ENCODE assay signal across 25 mouse cellular contexts in genomic region chr5:105477527-105477926, GRCm38 (mm10). TPM values are rescaled to one million over a fixed set of nuclear protein-coding genes. Genes with fewer than 3 reads are reported as not detected.
A peak's percentile ranks its signal among the peaks of the same experiment; 100 is the strongest.
DNase-seq lines count a peak whose midpoint lies in the region; ATAC-seq and TF ChIP-seq lines count a peak whose summit lies in the region.
"Had no signal": no experiment of that assay in that cellular context is flagged by ENCODE, and none has a peak within 500 bp of the region (broad histone marks: within the 10 kb centered on the region; RNA-seq: fewer than 3 reads in every experiment).

No protein-coding gene starts in this region.

- TF ChIP-seq CTCF in gastrocnemius, adult 2 months (IDR thresholded peaks at IDR 0.05): no peak

- peak overlapping the region; percentile 28 for H3K27ac ChIP-seq in gastrocnemius, adult 2 months
- H3K27ac ChIP-seq: embryonic facial prominence, embryonic 12.5 days; embryonic facial prominence, embryonic 15.5 days; forebrain, embryonic 12.5 days; forebrain, embryonic 15.5 days; hindbrain, embryonic 14.5 days; hindbrain, postnatal 0 days had no signal

- intact Hi-C loops in gastrocnemius, adult 2 months (cut with DNase I): no loop called here
- intact Hi-C loops in heart, postnatal 14 days (cut with DNase I): no loop called here
- intact Hi-C loops in heart, postnatal 10 days (cut with DNase I): no loop called here

- no peak overlapping the region for H3K4me3 ChIP-seq in gastrocnemius, adult 2 months
- H3K4me3 ChIP-seq: embryonic facial prominence, embryonic 12.5 days; embryonic facial prominence, embryonic 15.5 days; forebrain, embryonic 12.5 days; forebrain, embryonic 15.5 days had no signal

- ATAC-seq in erythroid progenitor cell, adult 5-6 weeks (replicated peaks; ENCODE audit: low FRiP score, poor library complexity, severe bottlenecking): no peak
- ATAC-seq: forebrain, embryonic 15.5 days; hindbrain, postnatal 0 days; inflammation-experienced regulatory T-cells, adult 6 months; intestine, embryonic 16.5 days; Patski had no signal

- no peak for DNase-seq in gastrocnemius, adult 2 months
- DNase-seq in gastrocnemius, adult 8-10 months (ENCODE audit: low spot score in 2 of 2): no peak
- DNase-seq in heart, adult 8-10 months (ENCODE audit: low spot score): peak; percentile 48
- no peak for DNase-seq in heart, postnatal 14 days
- peak; percentile 35 to 36 for DNase-seq in heart, postnatal 10 days
- no peak for DNase-seq in heart, postnatal 4 days
- DNase-seq: adrenal gland, adult 2 months; adrenal gland, postnatal 14 days; B cell, adult 2 months; cerebellum, adult 11 months; cerebellum, adult 2 months; cerebellum, adult 9-11 months; cerebellum, postnatal 25 days; kidney, adult 18-20 months; kidney, adult 9 months had no signal

RNA-seq across cellular contexts. Expression of gene Lrrc8c, which starts 41.7 kb away (rescaled TPM):
- 10 to 100 TPM in 1 of 2 experiments, 1 to 10 TPM in 1; 8.1 to 17.0 TPM for total RNA-seq in gastrocnemius, adult 2 months (2021)
- total RNA-seq in gastrocnemius, adult 8-10 months (2022): 1 to 10 TPM; 4.7 to 8.1 (median 5.5) TPM
- 10 to 100 TPM; 15.3 to 24.9 (median 23.1) TPM for total RNA-seq in heart, adult 8-10 months (2022)
- 10 to 100 TPM; 45.8 to 51.7 TPM for total RNA-seq in heart, postnatal 14 days (2021)
- total RNA-seq in heart, postnatal 10 days (2021): 10 to 100 TPM; 55.5 to 58.8 TPM
- total RNA-seq in heart, postnatal 4 days (2021): 10 to 100 TPM; 46.3 to 51.6 TPM
- 64.2 and 74.2 TPM in 2 replicates for total RNA-seq in erythroid progenitor cell, adult 5-6 weeks (2015; ENCODE audit: low replicate concordance)
- total RNA-seq in erythroid progenitor cell, adult 5-6 weeks (2017; ENCODE audit: low replicate concordance): 19.6 and 22.8 TPM in 2 replicates

Comparison
In these comparisons a context has a peak if more than half of its experiments do, and no peak if none do; other contexts are left out.
1. DNase-seq: peak in heart, adult 8-10 months (single experiment) and heart, postnatal 10 days (2 of 2); none in gastrocnemius, adult 2 months (single experiment), gastrocnemius, adult 8-10 months (0 of 2), heart, postnatal 14 days (0 of 2) and heart, postnatal 4 days (single experiment).